ENCODE assay signal across 21 mouse cellular contexts in genomic region chr16:72951969-72952368, GRCm38 (mm10).
DNase-seq lines count a peak whose midpoint lies in the region; ATAC-seq and TF ChIP-seq lines count a peak whose summit lies in the region.
"Had no signal": no experiment of that assay in that cellular context is flagged by ENCODE, and none has a peak within 500 bp of the region (broad histone marks: within the 10 kb centered on the region; RNA-seq: fewer than 3 reads in every experiment).

No protein-coding gene starts in this region.

- no peaks in the 10 kb centered on the region for H3K36me3 ChIP-seq in forebrain, embryonic 14.5 days (ENCODE audit: control insufficient read depth, insufficient read depth, low read length)
- no peaks in the 10 kb centered on the region for H3K36me3 ChIP-seq in forebrain, embryonic 10.5 days (replicated peaks)
- no peaks in the 10 kb centered on the region for H3K36me3 ChIP-seq in midbrain, embryonic 12.5 days
- no peaks in the 10 kb centered on the region for H3K36me3 ChIP-seq in midbrain, embryonic 14.5 days (ENCODE audit: control insufficient read depth, insufficient read depth, low read length)
- H3K36me3 ChIP-seq in forebrain, postnatal 0 days (ENCODE audit: insufficient read depth): no peaks in the 10 kb centered on the region
- H3K36me3 ChIP-seq: embryonic facial prominence, embryonic 13.5 days; embryonic facial prominence, embryonic 15.5 days had no signal

- H3K9ac ChIP-seq in forebrain, embryonic 14.5 days (ENCODE audit: low read length): no peak overlapping the region
- no peak overlapping the region for H3K9ac ChIP-seq in midbrain, embryonic 12.5 days (replicated peaks)
- H3K9ac ChIP-seq in midbrain, embryonic 14.5 days (replicated peaks; ENCODE audit: low read length): no peak overlapping the region
- no peak overlapping the region for H3K9ac ChIP-seq in forebrain, postnatal 0 days
- H3K9ac ChIP-seq: embryonic facial prominence, embryonic 13.5 days; embryonic facial prominence, embryonic 15.5 days had no signal

- ATAC-seq in forebrain, embryonic 14.5 days: no peak
- ATAC-seq in midbrain, embryonic 12.5 days (ENCODE audit: low FRiP score, low read depth): no peak
- ATAC-seq in midbrain, embryonic 14.5 days (ENCODE audit: low FRiP score, low TSS enrichment): no peak
- ATAC-seq in forebrain, postnatal 0 days: peak; percentile 56; the same call in 1 of the 2 replicates

- no peaks in the 10 kb centered on the region for H3K27me3 ChIP-seq in forebrain, embryonic 14.5 days (replicated peaks; ENCODE audit: control insufficient read depth, insufficient read depth, low read length)
- H3K27me3 ChIP-seq in forebrain, embryonic 10.5 days (ENCODE audit: poor library complexity, severe bottlenecking): no peaks in the 10 kb centered on the region
- no peaks in the 10 kb centered on the region for H3K27me3 ChIP-seq in midbrain, embryonic 12.5 days
- no peaks in the 10 kb centered on the region for H3K27me3 ChIP-seq in midbrain, embryonic 14.5 days (ENCODE audit: control insufficient read depth, insufficient read depth, low read length)
- H3K27me3 ChIP-seq in forebrain, postnatal 0 days (ENCODE audit: insufficient read depth, low read length): no peaks in the 10 kb centered on the region
- no peaks in the 10 kb centered on the region for H3K27me3 ChIP-seq in cerebellum, adult 2 months (ENCODE audit: control insufficient read depth, insufficient read depth, low read length)
- H3K27me3 ChIP-seq: embryonic facial prominence, embryonic 13.5 days; embryonic facial prominence, embryonic 15.5 days had no signal

- H3K4me3 ChIP-seq in forebrain, embryonic 14.5 days (ENCODE audit: low read depth, low read length): no peak overlapping the region
- no peak overlapping the region for H3K4me3 ChIP-seq in forebrain, embryonic 10.5 days
- H3K4me3 ChIP-seq in midbrain, embryonic 12.5 days: no peak overlapping the region
- H3K4me3 ChIP-seq in midbrain, embryonic 14.5 days (replicated peaks; ENCODE audit: low read depth, low read length): no peak overlapping the region
- H3K4me3 ChIP-seq in forebrain, postnatal 0 days (ENCODE audit: low read depth, low read length): no peak overlapping the region
- no peak overlapping the region for H3K4me3 ChIP-seq in cerebellum, adult 2 months (replicated peaks; ENCODE audit: insufficient read depth, low read depth, low read length)
- H3K4me3 ChIP-seq: embryonic facial prominence, embryonic 13.5 days; embryonic facial prominence, embryonic 15.5 days; erythroblast, embryonic 14.5 days; gastrocnemius, adult 2 months had no signal

- no peaks in the 10 kb centered on the region for H3K9me3 ChIP-seq in forebrain, embryonic 14.5 days (replicated peaks; ENCODE audit: control insufficient read depth, low read length)
- no peaks in the 10 kb centered on the region for H3K9me3 ChIP-seq in forebrain, embryonic 10.5 days
- no peaks in the 10 kb centered on the region for H3K9me3 ChIP-seq in midbrain, embryonic 12.5 days
- no peaks in the 10 kb centered on the region for H3K9me3 ChIP-seq in midbrain, embryonic 14.5 days (ENCODE audit: control insufficient read depth, low read length)
- H3K9me3 ChIP-seq in forebrain, postnatal 0 days (ENCODE audit: low read length): no peaks in the 10 kb centered on the region
- H3K9me3 ChIP-seq: embryonic facial prominence, embryonic 13.5 days; embryonic facial prominence, embryonic 15.5 days had no signal

- H3K4me1 ChIP-seq in forebrain, embryonic 14.5 days (ENCODE audit: control insufficient read depth, insufficient read depth, low read length): no peaks in the 10 kb centered on the region
- no peaks in the 10 kb centered on the region for H3K4me1 ChIP-seq in forebrain, embryonic 10.5 days
- H3K4me1 ChIP-seq in midbrain, embryonic 12.5 days: no peaks in the 10 kb centered on the region
- no peaks in the 10 kb centered on the region for H3K4me1 ChIP-seq in midbrain, embryonic 14.5 days (ENCODE audit: control insufficient read depth, insufficient read depth, low read length)
- no peaks in the 10 kb centered on the region for H3K4me1 ChIP-seq in forebrain, postnatal 0 days (ENCODE audit: insufficient read depth)
- no peaks in the 10 kb centered on the region for H3K4me1 ChIP-seq in cerebellum, adult 2 months (ENCODE audit: control insufficient read depth, insufficient read depth, low read length)
- H3K4me1 ChIP-seq: embryonic facial prominence, embryonic 13.5 days; embryonic facial prominence, embryonic 15.5 days had no signal

- TF ChIP-seq POLR2A in brain, embryonic 14.5 days (IDR thresholded peaks at IDR 0.05; ENCODE audit: borderline replicate concordance, extremely low read depth, insufficient read depth, insufficient read length, poor library complexity, severe bottlenecking): no peak
- TF ChIP-seq POLR2A in cerebellum, adult 2 months (IDR thresholded peaks at IDR 0.05; ENCODE audit: borderline replicate concordance, insufficient read depth, low read length): no peak

- H3K4me2 ChIP-seq in forebrain, embryonic 14.5 days (ENCODE audit: low read length): no peak overlapping the region
- no peak overlapping the region for H3K4me2 ChIP-seq in midbrain, embryonic 12.5 days (replicated peaks)
- no peak overlapping the region for H3K4me2 ChIP-seq in midbrain, embryonic 14.5 days (ENCODE audit: low read length)
- no peak overlapping the region for H3K4me2 ChIP-seq in forebrain, postnatal 0 days (ENCODE audit: low read depth)
- H3K4me2 ChIP-seq: embryonic facial prominence, embryonic 13.5 days; embryonic facial prominence, embryonic 15.5 days had no signal

- DNase-seq in forebrain, embryonic 14.5 days (ENCODE audit: low spot score): peak; percentile 41
- DNase-seq in forebrain, embryonic 10.5 days (ENCODE audit: extremely low spot score, low spot score): no peak
- no peak for DNase-seq in midbrain, embryonic 14.5 days
- DNase-seq in brain, embryonic 14.5 days (ENCODE audit: low read depth): peak; percentile 70
- DNase-seq in forebrain, postnatal 0 days: no peak
- DNase-seq in cerebellum, adult 2 months: no peak
- no peak for DNase-seq in testis, postnatal 10 days (ENCODE audit: low spot score)
- DNase-seq: adrenal gland, adult 2 months; adrenal gland, postnatal 10 days; adrenal gland, postnatal 36 days; cerebellum, adult 11-12 months; cerebellum, adult 8-10 months; cerebellum, adult 9-11 months; cerebellum, postnatal 14 days; cerebellum, postnatal 36 days; embryo, embryonic 11 days; gastrocnemius, adult 2 months had no signal

- no peak for TF ChIP-seq CTCF in brain, embryonic 14.5 days (IDR thresholded peaks at IDR 0.05; ENCODE audit: borderline replicate concordance, extremely low read depth, insufficient read depth, insufficient read length)
- TF ChIP-seq CTCF in forebrain, postnatal 0 days (IDR thresholded peaks at IDR 0.05; ENCODE audit: low read depth): no peak
- no peak for TF ChIP-seq CTCF in cerebellum, adult 2 months (IDR thresholded peaks at IDR 0.05; ENCODE audit: borderline replicate concordance, insufficient read depth, low read depth, low read length)

- no peak overlapping the region for H3K27ac ChIP-seq in forebrain, embryonic 14.5 days (ENCODE audit: low read depth, low read length)
- H3K27ac ChIP-seq in forebrain, embryonic 10.5 days: no peak overlapping the region
- 0 out of 2 replicates have a peak overlapping the region, but pooled peaks have one; percentile 20 for H3K27ac ChIP-seq in midbrain, embryonic 12.5 days (replicated peaks)
- no peak overlapping the region for H3K27ac ChIP-seq in midbrain, embryonic 14.5 days (replicated peaks; ENCODE audit: low read depth, low read length)
- peak overlapping the region; percentile 4 for H3K27ac ChIP-seq in forebrain, postnatal 0 days (ENCODE audit: low read depth, low read length)
- H3K27ac ChIP-seq in cerebellum, adult 2 months (ENCODE audit: insufficient read depth, low read length): no peak overlapping the region
- H3K27ac ChIP-seq: embryonic facial prominence, embryonic 13.5 days; embryonic facial prominence, embryonic 15.5 days; gastrocnemius, adult 2 months had no signal

- 80% methylated on average over 6 of the region's 6 CpGs for WGBS in forebrain, embryonic 14.5 days
- 85% methylated on average over 6 of the region's 6 CpGs for WGBS in forebrain, embryonic 10.5 days
- 65% methylated on average over 6 of the region's 6 CpGs for WGBS in midbrain, embryonic 12.5 days
- 53% methylated on average over 6 of the region's 6 CpGs for WGBS in midbrain, embryonic 14.5 days
- 64% methylated on average over 6 of the region's 6 CpGs for WGBS in forebrain, postnatal 0 days
- WGBS in cerebellum, adult 2 months: 66% methylated on average over 6 of the region's 6 CpGs

Comparison
In these comparisons a context has a peak if more than half of its experiments do, and no peak if none do; other contexts are left out.
1. DNase-seq: peak in forebrain, embryonic 14.5 days (single experiment) and brain, embryonic 14.5 days (single experiment); none in forebrain, embryonic 10.5 days (single experiment), midbrain, embryonic 14.5 days (single experiment), forebrain, postnatal 0 days (single experiment), cerebellum, adult 2 months (0 of 2) and testis, postnatal 10 days (single experiment).
2. H3K27ac ChIP-seq: peak in midbrain, embryonic 12.5 days (single experiment) and forebrain, postnatal 0 days (single experiment); none in forebrain, embryonic 14.5 days (single experiment), forebrain, embryonic 10.5 days (single experiment), midbrain, embryonic 14.5 days (single experiment) and cerebellum, adult 2 months (single experiment).